Mouse (Mus musculus): ENCODE data around the gene Pf4. TPM values are rescaled to one million over a fixed set of nuclear protein-coding genes. Genes with fewer than 3 reads are reported as not detected.

Gene Pf4
- polyA plus RNA-seq, 1 experiment from 2014 or later: 164 TPM

DNA sequence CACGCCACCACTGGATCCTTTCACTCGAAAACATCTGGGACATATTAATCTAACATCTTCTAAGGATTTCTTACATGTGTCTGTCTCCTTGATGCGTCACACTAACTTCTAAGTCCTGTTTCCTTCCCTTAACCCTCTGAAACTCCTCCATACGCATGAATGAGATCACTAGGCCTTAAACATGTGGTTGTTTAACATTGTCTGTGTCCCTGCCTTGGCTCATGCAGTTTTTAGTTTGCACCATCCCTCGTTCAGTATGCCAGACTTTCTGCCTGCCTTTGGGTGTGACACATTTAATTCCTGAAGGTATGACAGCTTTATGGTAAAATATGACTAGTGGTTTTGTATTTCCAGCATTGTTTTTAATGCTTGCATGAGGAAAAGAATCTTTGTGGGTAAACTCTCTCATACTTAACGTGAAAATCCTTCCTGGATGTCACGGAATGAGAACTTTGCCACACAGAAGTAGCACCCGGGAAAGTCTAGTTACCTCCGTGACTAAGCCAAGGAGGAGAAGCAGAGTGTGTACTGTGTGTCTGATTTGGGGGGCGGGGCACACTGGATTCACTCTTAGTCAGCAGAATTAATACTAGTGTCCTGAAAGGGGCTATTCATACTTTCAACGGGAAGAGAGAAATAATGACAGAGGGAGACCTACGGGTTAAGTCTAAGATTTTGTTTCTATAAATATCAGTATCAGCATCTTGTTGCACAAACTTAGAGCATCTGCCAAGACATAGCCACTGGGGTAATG is 8.1 kb upstream of the Pf4 start:
- Histone ChIP-seq H3K36me3 (ENCODE audit: insufficient read depth, low read length) (no peaks in the 10 kb centered on the region), H3K27me3 (replicated peaks; ENCODE audit: insufficient read depth, low read length) (peaks cover 9% of the 10 kb centered on the region), H3K4me2 (replicated peaks; ENCODE audit: low read depth, low read length) (no peak overlapping the region), H3K4me3 (ENCODE audit: low read depth, low read length) (no peak overlapping the region), H3K9ac (replicated peaks; ENCODE audit: low read depth) (no peak overlapping the region), H3K27ac (ENCODE audit: low read length) (no peak overlapping the region), H3K4me1 (ENCODE audit: insufficient read depth, low read depth, low read length) (peaks cover 3% of the 10 kb centered on the region; the same call in 1 of the 2 replicates), H3K9me3 (ENCODE audit: low read length) (no peaks in the 10 kb centered on the region)
- no peak for TF ChIP-seq EP300 (IDR thresholded peaks at IDR 0.05)
- TF ChIP-seq CTCF (IDR thresholded peaks at IDR 0.05): no peak
- DNase-seq (ENCODE audit: low spot score): peak; percentile 30
- no peak for ATAC-seq
- 68% methylated on average over 12 of the region's 12 CpGs for WGBS

DNA sequence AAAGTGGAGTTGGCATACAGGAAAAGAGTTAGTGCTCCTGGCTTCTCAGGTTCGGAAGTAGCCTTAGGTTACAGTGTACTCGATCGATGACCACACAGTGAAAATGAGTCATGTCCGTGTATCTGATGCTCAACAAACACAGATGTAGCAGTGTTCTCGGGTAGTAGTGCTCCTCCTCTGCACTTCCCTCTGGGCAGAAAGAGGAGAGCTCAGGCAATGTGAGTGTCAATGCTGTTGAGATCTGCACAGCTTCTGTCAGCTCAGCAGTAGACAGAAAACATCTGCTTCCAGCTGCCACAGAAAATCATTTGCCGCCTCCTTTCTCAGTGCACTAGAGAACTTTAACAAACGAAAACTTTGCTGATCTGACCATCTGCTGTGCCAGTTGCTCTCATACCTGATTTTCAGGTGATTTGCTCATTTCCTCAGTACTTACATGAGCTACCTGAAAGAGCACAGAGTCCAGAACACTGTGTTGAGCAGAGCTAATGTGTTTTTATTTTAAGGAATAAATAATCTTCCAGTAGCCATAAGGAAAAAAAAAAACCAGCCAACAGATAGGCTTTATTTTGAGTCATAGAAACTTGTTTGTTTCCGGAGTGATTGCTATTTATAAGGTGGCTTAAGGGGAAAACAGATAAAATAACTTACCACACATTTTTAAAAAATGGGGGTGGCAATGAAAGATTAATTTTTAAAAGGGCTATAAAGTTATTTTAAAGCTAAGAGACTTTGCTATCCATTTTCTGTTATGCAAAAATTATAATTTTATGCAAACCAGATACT is 6.2 kb upstream of the Pf4 start:
- ATAC-seq: no peak
- Histone ChIP-seq H3K4me3 (ENCODE audit: low read depth, low read length) (no peak overlapping the region), H3K9ac (replicated peaks; ENCODE audit: low read depth) (no peak overlapping the region), H3K27me3 (replicated peaks; ENCODE audit: insufficient read depth, low read length) (no peaks in the 10 kb centered on the region), H3K4me2 (replicated peaks; ENCODE audit: low read depth, low read length) (no peak overlapping the region), H3K27ac (ENCODE audit: low read length) (no peak overlapping the region), H3K4me1 (ENCODE audit: insufficient read depth, low read depth, low read length) (no peaks in the 10 kb centered on the region), H3K36me3 (ENCODE audit: insufficient read depth, low read length) (no peaks in the 10 kb centered on the region), H3K9me3 (ENCODE audit: low read length) (no peaks in the 10 kb centered on the region)
- no peak for TF ChIP-seq EP300 (IDR thresholded peaks at IDR 0.05)
- no peak for TF ChIP-seq CTCF (IDR thresholded peaks at IDR 0.05)
- peak; percentile 51 for DNase-seq (ENCODE audit: low spot score)
- WGBS: 40% methylated on average over 8 of the region's 8 CpGs

DNA sequence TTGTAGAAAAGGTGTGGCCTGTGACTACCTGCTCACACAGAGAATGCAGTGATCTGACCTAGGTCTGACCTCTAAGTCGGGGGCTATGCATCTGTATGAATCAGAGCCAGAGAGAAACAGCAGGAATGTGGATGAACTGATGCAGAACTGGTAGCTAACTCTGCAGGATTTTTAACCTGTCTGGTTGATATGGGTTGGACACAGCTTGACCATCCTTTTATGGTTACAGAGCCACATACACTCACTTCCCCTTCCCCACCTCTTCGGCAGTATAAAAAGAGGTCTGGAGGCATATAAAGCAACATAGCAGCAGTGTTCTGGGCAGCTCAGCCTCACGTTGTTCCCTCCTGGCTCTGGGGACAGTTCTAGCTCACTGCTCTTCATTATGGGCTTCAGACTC is 4.0 kb upstream of the Pf4 start, which contains the start of gene Ppbp:
TSS of gene Ppbp (plus strand) at position 301 of the 400 bp plus-strand sequence.
- 59% methylated on average over 3 of the region's 3 CpGs for WGBS
- no peak for ATAC-seq
- Histone ChIP-seq H3K4me2 (replicated peaks; ENCODE audit: low read depth, low read length) (no peak within 1 kb of the TSS), H3K9ac (replicated peaks; ENCODE audit: low read depth) (no peak within 1 kb of the TSS), H3K4me3 (ENCODE audit: low read depth, low read length) (no peak within 1 kb of the TSS), H3K4me1 (ENCODE audit: insufficient read depth, low read depth, low read length) (no peaks in the 10 kb centered on the region), H3K9me3 (ENCODE audit: low read length) (no peaks in the 10 kb centered on the region), H3K27ac (ENCODE audit: low read length) (no peak within 1 kb of the TSS), H3K27me3 (replicated peaks; ENCODE audit: insufficient read depth, low read length) (no peaks in the 10 kb centered on the region), H3K36me3 (ENCODE audit: insufficient read depth, low read length) (no peaks in the 10 kb centered on the region)
- no peak for TF ChIP-seq CTCF (IDR thresholded peaks at IDR 0.05)
- no peak for TF ChIP-seq EP300 (IDR thresholded peaks at IDR 0.05)
- no peak for DNase-seq (ENCODE audit: low spot score)

DNA sequence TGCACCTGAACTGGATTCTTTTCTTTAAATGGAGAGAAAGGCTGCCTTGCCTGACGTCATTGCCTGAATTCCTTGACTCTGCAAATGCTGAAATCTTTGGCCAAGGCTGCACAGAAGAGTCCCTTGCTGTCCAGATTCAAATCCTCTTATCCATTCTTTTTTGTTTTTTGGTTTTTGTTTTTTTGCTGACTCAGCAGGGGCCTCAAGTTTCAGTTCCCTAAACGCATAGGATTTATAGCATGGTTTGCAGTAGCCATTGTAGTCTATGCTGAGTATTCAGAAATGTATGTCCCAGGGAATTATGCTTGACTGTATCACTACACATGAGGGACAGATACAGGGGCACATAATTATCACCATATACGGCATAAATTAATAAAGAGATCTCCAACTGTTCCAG is 866 bp upstream of the Pf4 start:
- H3K9me3 ChIP-seq (ENCODE audit: low read length): no peaks in the 10 kb centered on the region
- no peak overlapping the region for H3K4me3 ChIP-seq (ENCODE audit: low read depth, low read length)
- H3K9ac ChIP-seq (replicated peaks; ENCODE audit: low read depth): no peak overlapping the region
- WGBS: 73% methylated on average over 3 of the region's 3 CpGs
- TF ChIP-seq CTCF (IDR thresholded peaks at IDR 0.05) (no peak), EP300 (IDR thresholded peaks at IDR 0.05) (no peak)
- no peak overlapping the region for H3K4me2 ChIP-seq (replicated peaks; ENCODE audit: low read depth, low read length)
- H3K27me3 ChIP-seq (replicated peaks; ENCODE audit: insufficient read depth, low read length): no peaks in the 10 kb centered on the region
- H3K4me1 ChIP-seq (ENCODE audit: insufficient read depth, low read depth, low read length): no peaks in the 10 kb centered on the region
- no peak for ATAC-seq
- no peaks in the 10 kb centered on the region for H3K36me3 ChIP-seq (ENCODE audit: insufficient read depth, low read length)
- H3K27ac ChIP-seq (ENCODE audit: low read length): no peak overlapping the region
- DNase-seq (ENCODE audit: low spot score): no peak

DNA sequence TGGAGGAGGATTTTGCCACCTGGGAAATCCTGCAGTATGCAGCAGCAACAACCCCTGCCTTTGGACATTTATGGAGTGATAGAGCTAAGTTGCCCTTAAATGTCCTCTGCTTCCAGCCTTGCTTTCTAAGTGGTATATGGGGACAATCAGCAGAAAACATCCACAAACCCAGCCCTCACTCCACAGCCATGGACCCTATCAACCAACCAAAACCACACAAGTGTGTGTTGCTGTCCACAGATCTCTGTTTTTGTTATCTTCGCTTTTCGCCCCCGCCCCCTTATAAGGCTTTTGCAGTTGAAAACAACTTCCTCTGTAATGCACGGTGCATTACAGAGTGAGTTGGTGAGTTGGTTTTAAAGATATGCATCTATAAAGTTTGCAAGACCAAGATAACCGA is 3.3 kb downstream of the Pf4 start:
- TF ChIP-seq CTCF (IDR thresholded peaks at IDR 0.05) (no peak), EP300 (IDR thresholded peaks at IDR 0.05) (no peak)
- Histone ChIP-seq H3K27ac (ENCODE audit: low read length) (no peak overlapping the region), H3K9me3 (ENCODE audit: low read length) (no peaks in the 10 kb centered on the region), H3K4me3 (ENCODE audit: low read depth, low read length) (no peak overlapping the region), H3K4me2 (replicated peaks; ENCODE audit: low read depth, low read length) (no peak overlapping the region), H3K9ac (replicated peaks; ENCODE audit: low read depth) (no peak overlapping the region), H3K36me3 (ENCODE audit: insufficient read depth, low read length) (no peaks in the 10 kb centered on the region), H3K27me3 (replicated peaks; ENCODE audit: insufficient read depth, low read length) (no peaks in the 10 kb centered on the region), H3K4me1 (ENCODE audit: insufficient read depth, low read depth, low read length) (no peaks in the 10 kb centered on the region)
- ATAC-seq: no peak
- 82% methylated on average over 5 of the region's 5 CpGs for WGBS
- no peak for DNase-seq (ENCODE audit: low spot score)

DNA sequence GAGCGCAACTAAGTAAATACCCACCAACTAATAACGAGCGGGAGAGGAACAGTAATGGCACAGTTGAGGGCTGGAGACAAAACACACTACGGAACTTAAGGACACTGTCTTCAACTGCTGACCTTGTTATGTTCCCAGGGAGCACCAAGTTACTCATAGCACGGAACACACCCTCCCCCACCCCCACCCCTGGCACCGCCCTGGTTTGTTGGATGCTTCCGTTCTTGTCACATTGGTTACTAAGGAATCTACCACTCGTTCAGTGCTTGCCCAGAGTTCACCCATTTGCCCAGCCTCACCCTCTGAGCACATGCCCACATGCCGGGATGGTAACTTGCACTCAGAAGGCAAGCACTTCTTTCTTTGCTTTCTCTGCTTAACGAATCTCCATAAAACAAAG is 5.4 kb downstream of the Pf4 start:
- no peaks in the 10 kb centered on the region for H3K27me3 ChIP-seq (replicated peaks; ENCODE audit: insufficient read depth, low read length)
- DNase-seq (ENCODE audit: low spot score) (no peak), ATAC-seq (no peak)
- no peak overlapping the region for H3K27ac ChIP-seq (ENCODE audit: low read length)
- no peak overlapping the region for H3K4me3 ChIP-seq (ENCODE audit: low read depth, low read length)
- H3K36me3 ChIP-seq (ENCODE audit: insufficient read depth, low read length): no peaks in the 10 kb centered on the region
- no peak overlapping the region for H3K4me2 ChIP-seq (replicated peaks; ENCODE audit: low read depth, low read length)
- H3K9me3 ChIP-seq (ENCODE audit: low read length): no peaks in the 10 kb centered on the region
- no peaks in the 10 kb centered on the region for H3K4me1 ChIP-seq (ENCODE audit: insufficient read depth, low read depth, low read length)
- TF ChIP-seq CTCF (IDR thresholded peaks at IDR 0.05): no peak
- no peak for TF ChIP-seq EP300 (IDR thresholded peaks at IDR 0.05)
- H3K9ac ChIP-seq (replicated peaks; ENCODE audit: low read depth): no peak overlapping the region
- WGBS: 79% methylated on average over 10 of the region's 10 CpGs

Data from lung, postnatal 0 days (tissue).